Mouse (Mus musculus): ENCODE measurements around the gene Efcab11.

DNA sequence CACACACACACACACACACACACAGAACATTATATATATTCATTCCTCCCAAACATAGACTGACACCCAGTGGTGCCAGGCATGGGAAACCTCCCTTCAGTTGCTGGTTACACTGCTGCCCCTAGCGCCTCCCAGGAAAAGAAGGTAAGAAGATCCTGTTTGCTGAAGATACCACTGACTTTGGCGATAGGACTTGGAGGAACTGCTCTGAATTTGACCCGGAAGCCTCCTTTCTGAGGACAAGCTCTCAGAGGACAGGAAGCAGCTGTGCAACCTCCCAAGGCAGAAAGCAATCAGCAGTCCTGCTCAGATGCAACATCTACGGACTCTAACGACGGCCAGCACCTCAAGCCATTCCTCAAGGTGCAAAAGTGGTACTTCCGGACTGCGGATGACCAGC, 142.6 kb downstream of the Efcab11 start:
- TF ChIP-seq CTCF (IDR thresholded peaks at IDR 0.05; ENCODE audit: low read depth) (peak; percentile 36), EP300 (optimal IDR thresholded peaks at IDR 0.05) (no peak)
